Mouse (Mus musculus) liver, adult 2 months (tissue): Measurements from ENCODE around the gene Trak2.
"Not testable (repeated sequence)": the region's sequence is repeated elsewhere in the genome, so short reads cannot be mapped to it uniquely, and the experiment has no call there.

ENCODE experiments used
- CTCF ChIP-seq: fragments of 200-500 bp; IDR thresholded peaks from 2 replicates; pipeline ENCODE4 v1.5.1; 2011; ENCODE audit warnings: low read depth, low read length, control low read depth
- POLR2A ChIP-seq: fragments of 200-500 bp; IDR thresholded peaks from 2 replicates; pipeline ENCODE4 v1.6.1; 2011; ENCODE audit warnings: low read length, control low read depth; ENCODE audit not compliant: insufficient read depth; ENCODE audit errors: extremely low read depth

DNA sequence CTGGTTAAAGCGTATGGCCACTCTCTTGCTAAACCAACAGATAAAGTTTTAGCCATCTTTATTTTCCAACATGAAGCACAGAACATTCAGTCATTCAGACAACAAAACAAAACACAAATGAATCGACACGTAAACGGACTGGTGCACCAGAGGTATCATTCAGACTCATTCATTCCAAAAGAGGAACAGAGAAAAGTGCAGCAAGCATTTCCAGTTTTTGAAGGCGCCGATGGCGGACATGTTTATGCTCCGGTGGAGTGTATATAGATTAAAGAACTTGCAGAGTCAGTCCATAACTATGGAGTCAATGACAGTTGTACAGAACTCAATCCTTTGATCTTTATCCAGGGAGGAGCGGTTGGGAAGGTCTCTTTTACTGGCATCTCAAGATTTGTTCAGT is 90.0 kb downstream of the Trak2 start:
- TF ChIP-seq CTCF, POLR2A: not testable (repeated sequence)
